Mouse (Mus musculus) kidney, adult 2 months (tissue): ENCODE results near the gene C330007P06Rik. TPM values are rescaled to one million over a fixed set of nuclear protein-coding genes. Genes with fewer than 3 reads are reported as not detected.
"Not testable (repeated sequence)": the region's sequence is repeated elsewhere in the genome, so short reads cannot be mapped to it uniquely, and the experiment has no call there.

Experiments
- DNase-seq: peaks from one replicate; pipeline ENCODE4 v3.0.0; 2021
- H3K27ac ChIP-seq: fragments of 200-500 bp; 2 replicates; pipeline ENCODE4 v1.5.1; 2012; ENCODE audit warnings: low read depth, low read length, control low read depth, inconsistent platforms; ENCODE audit not compliant: insufficient read depth
- H3K27me3 ChIP-seq: fragments of 200-500 bp; replicated peaks from 2 replicates; pipeline ENCODE4 v1.6.1; 2012; ENCODE audit warnings: mild to moderate bottlenecking, moderate library complexity, low read length, inconsistent platforms; ENCODE audit not compliant: control insufficient read depth, insufficient read depth
- H3K36me3 ChIP-seq: fragments of 200-500 bp; 2 replicates; pipeline ENCODE4 v1.6.1; 2012; ENCODE audit warnings: mild to moderate bottlenecking, moderate library complexity, low read length, inconsistent platforms; ENCODE audit not compliant: control insufficient read depth, insufficient read depth
- H3K4me1 ChIP-seq: fragments of 200-500 bp; 2 replicates; pipeline ENCODE4 v1.6.1; 2011; ENCODE audit warnings: low read length; ENCODE audit not compliant: control insufficient read depth, insufficient read depth
- H3K4me3 ChIP-seq: fragments of 200-500 bp; 2 replicates; pipeline ENCODE4 v1.5.1; 2011; ENCODE audit warnings: mild to moderate bottlenecking, low read depth, low read length, control low read depth; ENCODE audit not compliant: insufficient read depth
- CTCF ChIP-seq: fragments of 200-500 bp; conservative IDR thresholded peaks from 2 replicates; pipeline ENCODE4 v1.5.1; 2011; ENCODE audit warnings: low read depth, mild to moderate bottlenecking, control low read depth, low read length, moderate library complexity, mixed read lengths; ENCODE audit not compliant: insufficient read depth, insufficient read length
- POLR2A ChIP-seq: fragments of 200-500 bp; IDR thresholded peaks from one replicate; pipeline ENCODE4 v1.6.1; 2011; ENCODE audit warnings: low read depth, low read length, control low read depth
- WGBS: fragments of 180-500 bp; shearing (Covaris S2); methylation state at CpG from one replicate; pipeline ENCODE4 v1.1.7; 2018; 5-methylcytosine and 5-hydroxymethylcytosine counted together
- polyA plus RNA-seq: library from polyadenylated mRNA; depleted of rRNA; stranded (reverse); fragments of >200 nt; gene quantifications from 2 replicates; pipeline ENCODE4 v1.2.3, GENCODE M21; 2012

C330007P06Rik gene
- polyA plus RNA-seq, 1 experiment, result 17.8 TPM

DNA sequence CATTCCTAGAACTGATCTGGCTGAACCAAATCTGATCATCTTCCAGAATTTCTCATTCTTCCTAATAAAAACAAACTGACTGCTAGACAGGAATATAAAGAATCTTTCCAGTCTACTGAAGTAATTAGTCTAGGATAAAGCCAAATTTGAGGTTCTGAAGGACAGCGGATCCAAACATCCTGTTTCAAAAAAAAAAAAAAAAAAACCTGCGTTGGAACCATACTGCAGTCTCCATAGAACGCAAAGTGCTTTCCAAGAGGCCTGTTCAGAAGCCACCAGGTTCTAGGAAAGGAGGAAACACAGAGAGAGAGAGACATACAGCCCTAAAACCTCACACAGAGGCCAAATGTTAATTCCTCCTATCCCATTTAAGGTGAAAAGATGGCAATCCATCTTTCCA, 27.7 kb upstream of the C330007P06Rik start:
- Histone ChIP-seq H3K4me3 (no peak overlapping the region), H3K4me1 (no peaks in the 10 kb centered on the region; the same call in 1 of the 2 replicates), H3K27ac (no peak overlapping the region), H3K27me3 (no peaks in the 10 kb centered on the region), H3K36me3 (no peaks in the 10 kb centered on the region)
- DNase-seq, result no peak
- 29% methylated on average over 3 of the region's 3 CpGs for WGBS
- no peak for TF ChIP-seq POLR2A

DNA sequence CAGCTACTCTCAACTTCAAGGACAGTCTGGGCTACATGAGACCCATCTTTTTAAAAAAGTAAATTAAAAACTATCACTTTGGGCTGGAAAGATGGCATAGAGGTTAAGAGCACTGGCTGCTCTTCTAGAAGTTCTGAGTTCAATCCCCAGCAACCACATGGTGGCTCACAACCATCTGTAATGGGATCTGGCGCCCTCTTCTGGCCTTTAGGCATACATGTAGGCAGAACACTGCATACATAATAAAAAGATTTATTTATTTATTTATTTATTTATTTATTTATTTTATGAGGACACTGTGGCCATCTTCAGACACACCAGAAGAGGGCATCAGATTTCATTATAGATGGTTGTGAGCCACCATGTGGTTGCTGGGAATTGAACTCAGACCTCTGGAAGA, 25.0 kb upstream of the C330007P06Rik start:
- H3K4me1 ChIP-seq, DNase-seq, H3K27me3 ChIP-seq, H3K4me3 ChIP-seq, H3K27ac ChIP-seq, H3K36me3 ChIP-seq: not testable (repeated sequence)
- peak; percentile 34; the same call in 1 of the 2 replicates for TF ChIP-seq CTCF
- 68% methylated on average over 1 of the region's 1 CpGs for WGBS

DNA sequence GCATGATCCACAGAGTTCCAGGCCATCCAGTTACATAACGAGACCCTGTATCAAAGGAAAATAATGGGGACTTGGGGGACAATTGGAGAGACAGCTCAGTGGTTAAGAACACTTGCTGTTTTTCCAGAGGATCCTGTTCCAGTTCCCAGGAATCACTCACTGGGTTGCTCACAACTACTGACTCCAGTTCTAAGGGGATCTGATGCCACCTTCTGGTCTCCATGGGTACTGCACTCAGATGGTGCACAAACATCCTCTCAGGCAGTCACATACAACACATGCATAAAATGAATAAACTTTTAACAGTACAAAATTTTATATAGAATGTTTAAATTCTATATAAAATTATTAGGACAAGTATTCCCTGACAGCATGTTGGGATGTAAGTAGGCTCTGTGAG, 10.8 kb upstream of the C330007P06Rik start:
- H3K4me3 ChIP-seq, result no peak overlapping the region
- H3K27me3 ChIP-seq, result no peaks in the 10 kb centered on the region
- H3K36me3 ChIP-seq, result no peaks in the 10 kb centered on the region
- no peaks in the 10 kb centered on the region for H3K4me1 ChIP-seq
- 100% methylated on average over 1 of the region's 1 CpGs for WGBS
- no peak for DNase-seq
- TF ChIP-seq POLR2A (no peak), CTCF (peak; percentile 30)
- H3K27ac ChIP-seq, result no peak overlapping the region

DNA sequence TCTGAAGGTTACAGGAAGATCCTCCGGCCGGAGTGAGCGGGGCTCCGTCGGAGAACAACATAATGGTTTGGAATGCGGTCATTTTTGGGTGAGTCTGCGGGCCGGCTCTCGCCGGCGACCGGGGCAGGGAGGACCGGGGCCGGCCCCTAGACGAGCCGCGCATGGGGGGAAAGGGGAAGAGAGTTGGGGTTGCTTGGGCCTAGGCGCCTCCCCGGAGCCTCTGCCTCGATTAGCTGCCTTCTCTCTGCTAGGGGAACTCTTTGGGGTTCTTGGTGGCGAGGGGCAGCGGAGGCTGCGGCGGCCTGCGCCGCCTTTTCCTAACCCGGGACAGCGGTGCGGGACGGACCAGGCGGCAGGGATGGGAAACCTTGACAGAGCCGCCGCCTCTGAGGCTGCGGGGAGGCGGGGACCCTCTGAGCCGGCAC, 805 bp upstream of the C330007P06Rik start:
- Histone ChIP-seq H3K36me3 (no peaks in the 10 kb centered on the region), H3K4me3 (peak overlapping the region; percentile 88), H3K27me3 (no peaks in the 10 kb centered on the region), H3K27ac (peak overlapping the region; percentile 36), H3K4me1 (peaks cover 3% of the 10 kb centered on the region; the same call in 1 of the 2 replicates)
- DNase-seq, result no peak
- TF ChIP-seq CTCF, result no peak
- TF ChIP-seq POLR2A, result no peak
- under 1% methylated on average over 34 of the region's 36 CpGs for WGBS

DNA sequence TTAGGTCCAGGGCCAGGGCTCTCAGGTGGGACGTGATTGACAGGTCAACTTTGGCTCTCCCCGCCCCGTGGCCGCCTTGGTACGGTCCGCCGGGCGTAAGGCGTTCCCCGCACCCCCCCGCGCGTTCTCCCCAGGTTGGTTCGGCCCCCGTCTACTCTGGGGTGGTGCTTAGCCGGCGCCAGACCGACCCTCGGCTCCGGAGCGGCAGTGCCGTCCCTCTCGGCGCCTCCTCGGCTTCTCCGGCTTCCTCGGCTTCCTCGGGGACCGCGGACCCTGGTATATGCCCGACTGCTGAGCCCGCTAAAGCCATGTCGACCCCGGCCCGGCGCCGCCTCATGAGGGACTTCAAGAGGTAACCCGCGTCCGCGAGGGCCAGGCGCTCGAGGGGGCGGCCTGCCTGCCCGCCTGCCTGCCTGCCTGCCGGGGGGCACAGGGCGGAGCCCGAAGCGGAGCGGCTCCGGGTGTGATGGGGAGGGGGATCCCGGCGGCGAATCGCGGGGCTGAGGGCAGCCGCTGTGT, 326 bp upstream of the C330007P06Rik start:
- DNase-seq, result peak; percentile 95
- WGBS, result under 1% methylated on average over 43 of the region's 57 CpGs
- Histone ChIP-seq H3K4me1 (peaks cover 3% of the 10 kb centered on the region; the same call in 1 of the 2 replicates), H3K27ac (peak overlapping the region; percentile 36), H3K36me3 (no peaks in the 10 kb centered on the region), H3K4me3 (peak overlapping the region; percentile 88), H3K27me3 (no peaks in the 10 kb centered on the region)
- TF ChIP-seq CTCF, result no peak
- TF ChIP-seq POLR2A, result peak; percentile 65

DNA sequence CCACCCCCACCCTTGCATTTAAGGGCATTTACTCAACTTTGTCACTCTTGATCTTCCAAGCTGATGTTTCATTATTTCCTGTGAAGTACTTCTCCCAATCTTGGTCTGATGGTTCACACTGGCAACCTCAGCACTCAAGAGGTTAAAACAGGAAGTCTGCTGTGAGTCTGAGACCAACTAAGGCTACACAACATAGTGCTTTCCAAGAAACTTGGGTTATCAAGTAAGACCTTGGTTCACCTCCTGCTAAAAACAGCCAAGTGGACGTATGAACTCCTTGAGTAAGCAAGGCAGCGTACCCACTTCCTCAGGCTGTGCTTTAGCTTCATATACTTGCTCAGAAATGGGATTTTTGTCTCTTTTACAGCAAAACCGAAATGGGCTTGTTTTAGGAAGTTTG, 3.5 kb downstream of the C330007P06Rik start:
- Histone ChIP-seq H3K27ac (no peak overlapping the region), H3K36me3 (no peaks in the 10 kb centered on the region), H3K4me3 (no peak overlapping the region), H3K4me1 (peaks cover under 1% of the 10 kb centered on the region; the same call in 1 of the 2 replicates), H3K27me3 (no peaks in the 10 kb centered on the region)
- DNase-seq, result no peak
- 76% methylated on average over 3 of the region's 3 CpGs for WGBS
- TF ChIP-seq POLR2A, result no peak
- no peak for TF ChIP-seq CTCF

DNA sequence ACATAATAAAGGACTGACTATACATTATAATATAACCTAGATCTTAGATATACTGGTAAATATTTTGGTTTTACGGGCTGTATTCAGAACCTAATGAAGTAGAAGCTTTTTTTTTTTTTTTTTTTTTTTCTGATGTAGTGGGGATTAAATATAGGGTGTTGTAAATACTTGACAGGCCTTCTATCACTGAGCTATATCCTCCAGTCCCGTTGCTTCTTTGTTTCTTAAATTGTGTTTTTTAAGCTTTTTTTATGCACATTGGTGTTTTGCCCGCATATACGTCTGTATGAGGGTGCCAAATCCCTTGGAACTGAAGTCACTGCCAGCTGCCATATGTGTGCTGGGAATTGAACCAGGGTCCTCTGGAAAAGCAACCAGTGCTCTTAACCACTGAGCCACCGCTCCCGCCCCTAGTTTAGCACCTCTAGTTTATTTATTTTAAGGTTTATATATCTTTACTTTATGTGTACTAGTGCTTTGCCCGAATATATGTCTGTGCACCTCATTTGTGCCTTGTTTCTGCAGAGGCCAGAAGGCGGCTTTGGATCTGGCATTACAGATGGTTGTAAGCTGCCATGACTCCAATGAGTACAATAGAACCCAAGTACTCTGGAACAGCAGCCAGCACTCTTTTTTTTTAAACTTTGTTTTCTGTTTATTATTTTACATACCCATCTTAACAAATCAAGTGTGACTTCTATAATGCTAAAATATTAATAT, 9.1 kb downstream of the C330007P06Rik start:
- Histone ChIP-seq H3K36me3 (no peaks in the 10 kb centered on the region), H3K27ac (no peak overlapping the region), H3K4me1 (no peaks in the 10 kb centered on the region), H3K27me3 (no peaks in the 10 kb centered on the region), H3K4me3 (no peak overlapping the region)
- TF ChIP-seq CTCF, result no peak
- no peak for TF ChIP-seq POLR2A
- DNase-seq, result no peak
- 49% methylated on average over 8 of the region's 8 CpGs for WGBS
